Mouse (Mus musculus): ENCODE data around the gene Xrcc1. TPM values are rescaled to one million over a fixed set of nuclear protein-coding genes. Genes with fewer than 3 reads are reported as not detected.

Xrcc1 gene
- polyA plus RNA-seq, 1 experiment from 2014 or later, result 63.8 TPM

- Histone ChIP-seq H3K9me3 (ENCODE audit: control insufficient read depth, low read length) (no peaks in the 10 kb centered on the region), H3K36me3 (ENCODE audit: control insufficient read depth, insufficient read depth, low read length) (peaks cover 26% of the 10 kb centered on the region), H3K4me2 (ENCODE audit: low read length) (no peak overlapping the region)
Observed at GRCm38 (mm10) chr7:24568512-24568911, 22.4 kb downstream of the Xrcc1 start.

DNA sequence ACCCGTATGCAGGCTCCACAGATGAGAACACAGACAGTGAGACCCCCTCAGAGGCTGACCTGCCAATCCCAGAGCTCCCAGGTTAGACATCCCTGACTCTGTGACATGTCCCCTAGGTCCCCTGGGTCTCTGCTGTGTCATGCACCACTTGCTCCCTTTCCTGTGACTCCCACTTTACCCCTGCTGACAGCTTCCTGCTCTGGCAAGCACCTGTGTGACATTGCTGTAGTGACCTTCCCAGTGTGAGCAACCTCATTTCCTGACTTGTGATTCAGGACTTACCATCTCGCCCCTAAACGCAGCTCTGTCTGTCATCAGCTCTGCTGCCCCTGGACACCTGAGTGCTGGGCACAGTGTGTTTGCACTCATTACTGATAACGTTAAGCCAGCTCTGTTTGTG lies 25.0 kb downstream of the Xrcc1 start:
- Histone ChIP-seq H3K9me3 (ENCODE audit: control insufficient read depth, low read length) (no peaks in the 10 kb centered on the region), H3K4me2 (ENCODE audit: low read length) (no peak overlapping the region), H3K27me3 (replicated peaks; ENCODE audit: control insufficient read depth, insufficient read depth, low read length) (no peaks in the 10 kb centered on the region), H3K27ac (ENCODE audit: low read depth, low read length) (no peak overlapping the region), H3K36me3 (ENCODE audit: control insufficient read depth, insufficient read depth, low read length) (peaks cover 26% of the 10 kb centered on the region), H3K9ac (ENCODE audit: low read depth, low read length) (no peak overlapping the region), H3K4me1 (ENCODE audit: control insufficient read depth, insufficient read depth, low read depth, low read length) (no peaks in the 10 kb centered on the region), H3K4me3 (ENCODE audit: low read length) (no peak overlapping the region)
- 86% methylated on average over 4 of the region's 4 CpGs for WGBS
- ATAC-seq, result no peak

More at GRCm38 (mm10) chr7:24568512-24568911, 22.4 kb downstream of the Xrcc1 start:
- ATAC-seq, result no peak
- Histone ChIP-seq H3K27ac (ENCODE audit: low read depth, low read length) (no peak overlapping the region), H3K27me3 (replicated peaks; ENCODE audit: control insufficient read depth, insufficient read depth, low read length) (no peaks in the 10 kb centered on the region), H3K9ac (ENCODE audit: low read depth, low read length) (no peak overlapping the region), H3K4me1 (ENCODE audit: control insufficient read depth, insufficient read depth, low read depth, low read length) (no peaks in the 10 kb centered on the region), H3K4me3 (ENCODE audit: low read length) (no peak overlapping the region)
- WGBS, result 98% methylated on average over 4 of the region's 4 CpGs

DNA sequence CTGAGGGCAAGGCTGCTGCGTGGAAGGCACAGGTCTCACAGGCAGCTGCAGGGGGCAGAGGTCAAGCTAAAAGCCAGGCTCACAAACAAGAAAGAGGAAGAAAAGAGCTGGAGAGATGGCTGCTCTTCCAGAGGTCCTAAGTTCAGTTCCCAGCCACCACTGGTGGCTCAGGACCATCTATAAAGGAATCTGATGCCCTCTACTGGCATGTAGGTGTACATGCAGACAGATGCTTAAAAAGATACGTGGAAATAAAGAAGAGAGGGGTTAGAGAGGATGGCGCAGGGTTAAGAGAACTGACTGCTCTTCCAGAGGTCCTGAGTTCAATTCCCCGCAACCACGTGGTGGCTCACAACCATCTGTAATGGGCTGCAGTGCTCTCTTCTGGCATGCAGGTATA lies 26.4 kb downstream of the Xrcc1 start:
- Histone ChIP-seq H3K36me3 (ENCODE audit: control insufficient read depth, insufficient read depth, low read length) (peaks cover 14% of the 10 kb centered on the region), H3K27me3 (replicated peaks; ENCODE audit: control insufficient read depth, insufficient read depth, low read length) (no peaks in the 10 kb centered on the region), H3K27ac (ENCODE audit: low read depth, low read length) (no peak overlapping the region), H3K4me3 (ENCODE audit: low read length) (no peak overlapping the region), H3K4me2 (ENCODE audit: low read length) (no peak overlapping the region), H3K9me3 (ENCODE audit: control insufficient read depth, low read length) (no peaks in the 10 kb centered on the region), H3K9ac (ENCODE audit: low read depth, low read length) (no peak overlapping the region), H3K4me1 (ENCODE audit: control insufficient read depth, insufficient read depth, low read depth, low read length) (no peaks in the 10 kb centered on the region)
- WGBS, result 58% methylated on average over 5 of the region's 5 CpGs
- 0 out of 2 replicates have a peak, but pooled peaks have one; percentile 19 for ATAC-seq

DNA sequence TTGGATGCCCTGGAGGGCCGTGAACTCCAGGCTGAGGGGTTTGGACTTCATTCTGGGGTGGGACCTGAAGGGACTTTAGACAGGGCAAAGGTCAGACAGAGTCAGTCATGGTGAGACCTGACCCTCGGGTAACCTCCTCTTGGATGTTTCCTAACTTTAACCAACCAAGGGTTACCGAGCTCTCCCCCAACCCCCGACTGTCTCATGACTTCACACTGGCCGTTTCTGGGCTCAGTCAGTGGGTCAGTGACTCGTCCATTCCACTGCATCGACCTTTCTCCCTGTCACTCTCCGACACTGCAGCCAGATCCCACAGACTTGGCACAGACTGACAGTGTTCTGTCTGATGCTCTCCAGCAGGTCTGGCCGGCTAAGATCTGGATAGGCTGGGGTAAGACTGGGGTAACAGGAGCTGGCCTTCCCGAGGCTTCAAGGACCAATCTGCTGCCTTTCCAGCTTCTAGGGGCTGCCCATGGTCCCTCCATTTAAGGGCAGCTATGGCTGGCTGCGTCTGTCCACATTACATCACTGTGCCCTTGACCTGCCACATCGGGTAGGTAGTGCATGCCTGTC lies 28.2 kb downstream of the Xrcc1 start:
- no peak for ATAC-seq

GRCm38 (mm10) chr7:24577811-24578210 lies 31.7 kb downstream of the Xrcc1 start:
- Histone ChIP-seq H3K9me3 (ENCODE audit: control insufficient read depth, low read length) (no peaks in the 10 kb centered on the region), H3K4me3 (ENCODE audit: low read length) (no peak overlapping the region), H3K9ac (ENCODE audit: low read depth, low read length) (no peak overlapping the region), H3K27me3 (replicated peaks; ENCODE audit: control insufficient read depth, insufficient read depth, low read length) (no peaks in the 10 kb centered on the region), H3K4me1 (ENCODE audit: control insufficient read depth, insufficient read depth, low read depth, low read length) (no peaks in the 10 kb centered on the region), H3K27ac (ENCODE audit: low read depth, low read length) (no peak overlapping the region), H3K4me2 (ENCODE audit: low read length) (no peak overlapping the region), H3K36me3 (ENCODE audit: control insufficient read depth, insufficient read depth, low read length) (peaks cover 4% of the 10 kb centered on the region; the same call in 1 of the 2 replicates)
- ATAC-seq, result no peak
- 92% methylated on average over 10 of the region's 10 CpGs for WGBS

More for the DNA sequence above, 28.2 kb downstream of the Xrcc1 start:
- Histone ChIP-seq H3K4me1 (ENCODE audit: control insufficient read depth, insufficient read depth, low read depth, low read length) (no peaks in the 10 kb centered on the region), H3K27me3 (replicated peaks; ENCODE audit: control insufficient read depth, insufficient read depth, low read length) (no peaks in the 10 kb centered on the region), H3K4me2 (ENCODE audit: low read length) (no peak overlapping the region), H3K4me3 (ENCODE audit: low read length) (no peak overlapping the region), H3K27ac (ENCODE audit: low read depth, low read length) (no peak overlapping the region), H3K9me3 (ENCODE audit: control insufficient read depth, low read length) (no peaks in the 10 kb centered on the region), H3K36me3 (ENCODE audit: control insufficient read depth, insufficient read depth, low read length) (peaks cover 7% of the 10 kb centered on the region; the same call in 1 of the 2 replicates), H3K9ac (ENCODE audit: low read depth, low read length) (no peak overlapping the region)
- WGBS, result 63% methylated on average over 12 of the region's 12 CpGs

DNA sequence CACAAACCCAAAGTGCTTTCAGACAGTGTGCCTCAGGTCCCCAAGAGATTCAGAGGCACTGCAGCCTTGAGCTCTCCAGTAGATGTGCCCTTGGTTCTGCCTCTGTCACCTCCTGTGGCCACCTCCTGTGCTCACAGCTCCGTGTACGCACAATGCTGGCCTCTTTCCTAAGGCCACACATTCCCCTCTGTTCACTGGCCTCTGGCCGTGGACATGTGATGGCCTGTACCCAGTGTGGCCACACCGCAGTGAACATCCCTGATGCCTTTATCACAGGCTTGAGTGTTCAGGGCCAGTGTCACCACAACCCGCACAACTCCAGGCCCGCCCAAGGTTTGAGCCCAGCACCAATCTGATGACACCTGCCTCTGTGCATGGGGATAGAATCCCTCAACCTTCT lies 38.8 kb downstream of the Xrcc1 start:
- Histone ChIP-seq H3K27me3 (replicated peaks; ENCODE audit: control insufficient read depth, insufficient read depth, low read length) (peaks cover 8% of the 10 kb centered on the region), H3K27ac (ENCODE audit: low read depth, low read length) (no peak overlapping the region), H3K9ac (ENCODE audit: low read depth, low read length) (no peak overlapping the region), H3K4me2 (ENCODE audit: low read length) (no peak overlapping the region), H3K4me1 (ENCODE audit: control insufficient read depth, insufficient read depth, low read depth, low read length) (peaks cover 8% of the 10 kb centered on the region; the same call in 1 of the 2 replicates), H3K36me3 (ENCODE audit: control insufficient read depth, insufficient read depth, low read length) (no peaks in the 10 kb centered on the region), H3K4me3 (ENCODE audit: low read length) (no peak overlapping the region), H3K9me3 (ENCODE audit: control insufficient read depth, low read length) (peaks cover 4% of the 10 kb centered on the region; the same call in 1 of the 2 replicates)
- ATAC-seq, result no peak
- 85% methylated on average over 6 of the region's 6 CpGs for WGBS

- WGBS, result 60% methylated on average over 14 of the region's 16 CpGs
- H3K4me3 ChIP-seq (ENCODE audit: low read length), result no peak overlapping the region
- peaks cover 4% of the 10 kb centered on the region; the same call in 1 of the 2 replicates for H3K9me3 ChIP-seq (ENCODE audit: control insufficient read depth, low read length)
- no peak overlapping the region for H3K27ac ChIP-seq (ENCODE audit: low read depth, low read length)
- H3K27me3 ChIP-seq (replicated peaks; ENCODE audit: control insufficient read depth, insufficient read depth, low read length), result peaks cover 8% of the 10 kb centered on the region
- H3K4me1 ChIP-seq (ENCODE audit: control insufficient read depth, insufficient read depth, low read depth, low read length), result peaks cover 8% of the 10 kb centered on the region; the same call in 1 of the 2 replicates
- ATAC-seq, result no peak
- H3K9ac ChIP-seq (ENCODE audit: low read depth, low read length), result no peak overlapping the region
- no peaks in the 10 kb centered on the region for H3K36me3 ChIP-seq (ENCODE audit: control insufficient read depth, insufficient read depth, low read length)
- peak overlapping the region; percentile 21; the same call in 1 of the 2 replicates for H3K4me2 ChIP-seq (ENCODE audit: low read length)
Observed at GRCm38 (mm10) chr7:24585995-24586394, 39.9 kb downstream of the Xrcc1 start.

- H3K9me3 ChIP-seq (ENCODE audit: control insufficient read depth, low read length), result peaks cover 4% of the 10 kb centered on the region; the same call in 1 of the 2 replicates
- peak overlapping the region; percentile 84 for H3K9ac ChIP-seq (ENCODE audit: low read depth, low read length)
- H3K4me3 ChIP-seq (ENCODE audit: low read length), result peak overlapping the region; percentile 63
- H3K27me3 ChIP-seq (replicated peaks; ENCODE audit: control insufficient read depth, insufficient read depth, low read length), result peaks cover 8% of the 10 kb centered on the region
- H3K4me1 ChIP-seq (ENCODE audit: control insufficient read depth, insufficient read depth, low read depth, low read length), result peaks cover 8% of the 10 kb centered on the region; the same call in 1 of the 2 replicates
- WGBS, result 5% methylated on average over 8 of the region's 8 CpGs
- H3K36me3 ChIP-seq (ENCODE audit: control insufficient read depth, insufficient read depth, low read length), result no peaks in the 10 kb centered on the region
- peak overlapping the region; percentile 74 for H3K4me2 ChIP-seq (ENCODE audit: low read length)
- H3K27ac ChIP-seq (ENCODE audit: low read depth, low read length), result no peak overlapping the region
- peak; percentile 75 for ATAC-seq
Observed at GRCm38 (mm10) chr7:24586828-24587227, 40.7 kb downstream of the Xrcc1 start.

DNA sequence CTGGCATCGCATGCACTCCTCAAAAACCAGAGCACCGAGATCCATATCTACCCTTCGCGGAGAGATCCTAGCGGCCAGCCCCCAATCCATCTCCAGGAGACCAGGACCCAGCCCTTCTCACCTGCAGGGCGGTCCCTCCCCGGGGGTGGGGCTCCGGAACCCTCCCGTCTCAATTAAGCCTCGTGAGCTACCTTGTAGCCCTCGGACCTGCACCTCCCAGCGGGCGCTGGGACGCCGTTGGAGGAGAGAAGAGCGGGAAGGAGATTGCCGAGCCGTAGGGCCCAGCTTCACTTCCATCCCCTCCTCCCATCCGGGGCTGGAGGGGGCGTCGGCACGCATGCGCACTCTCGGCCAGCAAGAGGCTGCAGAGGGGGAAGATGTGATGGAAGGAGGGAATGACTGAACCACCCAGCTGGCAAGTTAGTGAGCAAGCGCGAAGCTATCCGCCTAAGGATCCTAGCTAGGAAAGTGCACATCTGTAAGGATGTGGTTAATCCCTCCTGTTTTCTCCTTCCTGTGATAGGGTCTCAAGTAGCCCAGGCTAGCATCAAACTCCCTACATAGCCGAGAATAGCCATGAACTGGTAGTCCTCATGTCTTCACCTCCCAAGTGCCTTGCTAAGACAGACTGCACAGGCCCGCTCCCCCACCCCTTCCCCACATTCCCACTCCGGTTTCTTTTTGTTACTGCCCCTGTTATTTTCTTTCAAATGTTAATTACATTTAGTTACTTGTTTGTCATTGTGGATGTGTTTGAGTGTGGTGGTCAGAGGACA lies 41.4 kb downstream of the Xrcc1 start, which contains the start of the genes Ethe1 and Zfp575:
TSS of gene Ethe1 (plus strand) at position 214 of the 776 bp plus-strand sequence.
TSS of gene Zfp575 (minus strand) at position 312 of the 776 bp plus-strand sequence.
- peak within 1 kb of the TSS; percentile 79 for H3K27ac ChIP-seq (ENCODE audit: low read depth, low read length)
- peak within 1 kb of the TSS; percentile 84 for H3K9ac ChIP-seq (ENCODE audit: low read depth, low read length)
- H3K4me1 ChIP-seq (ENCODE audit: control insufficient read depth, insufficient read depth, low read depth, low read length), result peaks cover 8% of the 10 kb centered on the region
- peaks cover 4% of the 10 kb centered on the region; the same call in 1 of the 2 replicates for H3K9me3 ChIP-seq (ENCODE audit: control insufficient read depth, low read length)
- H3K27me3 ChIP-seq (replicated peaks; ENCODE audit: control insufficient read depth, insufficient read depth, low read length), result peaks cover 8% of the 10 kb centered on the region
- ATAC-seq, result peak; percentile 80
- no peaks in the 10 kb centered on the region for H3K36me3 ChIP-seq (ENCODE audit: control insufficient read depth, insufficient read depth, low read length)
- peak within 1 kb of the TSS; percentile 74 for H3K4me2 ChIP-seq (ENCODE audit: low read length)
- peak within 1 kb of the TSS; percentile 63 for H3K4me3 ChIP-seq (ENCODE audit: low read length)
- 4% methylated on average over 30 of the region's 30 CpGs for WGBS

Data from hindbrain, embryonic 16.5 days (tissue).